In the genomic region with DNA sequence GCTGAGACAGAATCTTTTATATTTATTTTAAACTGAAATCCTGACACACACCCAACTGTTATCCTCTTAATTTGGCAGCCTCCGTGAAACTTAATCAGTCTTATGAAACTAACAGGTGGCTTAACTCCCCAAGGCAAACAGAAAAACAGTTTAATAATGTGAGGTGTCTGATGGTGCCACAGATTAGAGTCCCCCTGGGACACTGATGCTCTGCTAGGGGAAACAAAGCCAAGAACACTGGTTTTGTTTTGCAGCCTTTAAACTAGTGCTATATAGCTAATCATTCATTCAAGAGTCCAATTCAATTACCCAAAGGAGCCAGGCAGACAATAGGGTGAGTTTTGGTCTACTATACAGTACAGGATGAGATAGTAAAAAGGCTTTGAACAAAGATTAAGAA, we compare ENCODE assay signal across 25 mouse cellular contexts. TPM values are rescaled to one million over a fixed set of nuclear protein-coding genes. Genes with fewer than 3 reads are reported as not detected.
DNase-seq lines count a peak whose midpoint lies in the region; ATAC-seq and TF ChIP-seq lines count a peak whose summit lies in the region.
"Had no signal": no experiment of that assay in that cellular context is flagged by ENCODE, and none has a peak within 500 bp of the region (broad histone marks: within the 10 kb centered on the region; RNA-seq: fewer than 3 reads in every experiment).

No protein-coding gene starts in this region.

- H3K9ac ChIP-seq in forebrain, embryonic 13.5 days, result no peak overlapping the region
- H3K9ac ChIP-seq: heart, embryonic 12.5 days had no signal

- H3K4me1 ChIP-seq in forebrain, embryonic 13.5 days, result no peaks in the 10 kb centered on the region
- H3K4me1 ChIP-seq: heart, embryonic 12.5 days had no signal

- TF ChIP-seq CTCF in left cerebral cortex, adult 2 months (IDR thresholded peaks at IDR 0.05), result no peak
- TF ChIP-seq CTCF in brain, embryonic 14.5 days (IDR thresholded peaks at IDR 0.05; ENCODE audit: borderline replicate concordance, extremely low read depth, insufficient read depth, insufficient read length), result no peak

- H3K4me2 ChIP-seq in forebrain, embryonic 13.5 days, result no peak overlapping the region
- H3K4me2 ChIP-seq: heart, embryonic 12.5 days had no signal

- H3K36me3 ChIP-seq in forebrain, embryonic 13.5 days (ENCODE audit: poor library complexity, severe bottlenecking), result peaks cover 82% of the 10 kb centered on the region

- no peaks in the 10 kb centered on the region for H3K27me3 ChIP-seq in forebrain, embryonic 13.5 days
- H3K27me3 ChIP-seq: CH12.LX; heart, embryonic 12.5 days had no signal

- WGBS in forebrain, embryonic 13.5 days, result 93% methylated on average over 1 of the region's 1 CpGs

- ATAC-seq in forebrain, embryonic 13.5 days, result no peak
- no peak for ATAC-seq in megakaryocyte, adult 5-6 weeks (ENCODE audit: poor library complexity, severe bottlenecking)
- ATAC-seq: forebrain, embryonic 16.5 days; hindbrain, embryonic 16.5 days had no signal

- intact Hi-C loops in left cerebral cortex, adult 2 months (cut with DNase I), result no loop called here
- intact Hi-C loops in left cerebral cortex, postnatal 36 days (cut with DNase I), result no loop called here

- TF ChIP-seq POLR2A in brain, embryonic 14.5 days (IDR thresholded peaks at IDR 0.05; ENCODE audit: borderline replicate concordance, extremely low read depth, insufficient read depth, insufficient read length, poor library complexity, severe bottlenecking), result no peak

- H3K4me3 ChIP-seq in left cerebral cortex, adult 2 months, result no peak overlapping the region
- no peak overlapping the region for H3K4me3 ChIP-seq in forebrain, embryonic 13.5 days
- H3K4me3 ChIP-seq: heart, embryonic 12.5 days had no signal

- peak; percentile 5 for DNase-seq in gastrocnemius, adult 18-20 months (ENCODE audit: low spot score)
- no peak for DNase-seq in gastrocnemius, postnatal 10 days
- no peak for DNase-seq in left cerebral cortex, adult 2 months (ENCODE audit: extremely low spot score in 1 of 2, low spot score in 2 of 2)
- DNase-seq in left cerebral cortex, postnatal 36 days (ENCODE audit: low spot score in 2 of 2), result no peak
- DNase-seq in brain, embryonic 14.5 days (ENCODE audit: low read depth), result peak; percentile 2
- DNase-seq: adrenal gland, adult 2 months; adrenal gland, postnatal 25 days; cerebellum, adult 11 months; cerebellum, adult 9-11 months; cerebellum, postnatal 36 days; heart, postnatal 36 days; kidney, adult 18-20 months had no signal

- 0 out of 2 replicates have a peak overlapping the region, but pooled peaks have one; percentile 25 for H3K27ac ChIP-seq in left cerebral cortex, adult 2 months
- no peak overlapping the region for H3K27ac ChIP-seq in forebrain, embryonic 13.5 days

- H3K9me3 ChIP-seq in forebrain, embryonic 13.5 days (replicated peaks), result no peaks in the 10 kb centered on the region
- H3K9me3 ChIP-seq: heart, embryonic 12.5 days had no signal

RNA-seq across cellular contexts. Expression of a gene that starts 17.6 kb away (rescaled TPM):
- total RNA-seq in gastrocnemius, adult 18-20 months (2021), result 10 to 100 TPM; 18.9 to 19.0 TPM
- total RNA-seq in gastrocnemius, postnatal 10 days (2021), result 10 to 100 TPM; 22.8 to 24.6 TPM
- 10 to 100 TPM; 23.5 to 24.7 TPM for total RNA-seq in left cerebral cortex, adult 2 months (2021)
- 10 to 100 TPM; 21.1 to 23.9 TPM for total RNA-seq in left cerebral cortex, postnatal 36 days (2021)
- polyA plus RNA-seq in brain, embryonic 14.5 days (2012; rRNA removed), result 17.5 and 19.4 TPM in 2 replicates
- polyA plus RNA-seq in forebrain, embryonic 13.5 days (2015; fragmentation: Nextera tagmentation; extraction: Ambion mirVana), result 28.1 and 30.5 TPM in 2 replicates
- total RNA-seq in megakaryocyte, adult 5-6 weeks (2015), result 61.3 and 63.0 TPM in 2 replicates
- total RNA-seq in megakaryocyte, adult 5-6 weeks (2017), result 62.0 and 80.7 TPM in 2 replicates

RNA-seq across cellular contexts. Expression of a gene that starts 28.6 kb away (rescaled TPM):
- not detected for total RNA-seq in gastrocnemius, adult 18-20 months (2021)
- total RNA-seq in gastrocnemius, postnatal 10 days (2021), result not detected
- total RNA-seq in left cerebral cortex, adult 2 months (2021), result not detected
- total RNA-seq in left cerebral cortex, postnatal 36 days (2021), result not detected
- polyA plus RNA-seq in brain, embryonic 14.5 days (2012; rRNA removed), result not detected in 2 replicates
- polyA plus RNA-seq in forebrain, embryonic 13.5 days (2015; fragmentation: Nextera tagmentation; extraction: Ambion mirVana), result not detected in 2 replicates
- total RNA-seq in megakaryocyte, adult 5-6 weeks (2015), result not detected in 2 replicates
- total RNA-seq in megakaryocyte, adult 5-6 weeks (2017), result not detected in 2 replicates
- total RNA-seq: adrenal gland, adult 2 months; adrenal gland, postnatal 25 days; CH12.LX; gastrocnemius, adult 8-10 months; heart, adult 8-10 months; heart, postnatal 36 days had no signal
- polyA plus RNA-seq: adrenal gland, adult 2 months; forebrain, embryonic 11.5 days; forebrain, embryonic 16.5 days; frontal cortex, adult 2 months; heart, embryonic 12.5 days; heart, embryonic 16.5 days; hindbrain, embryonic 11.5 days; hindbrain, embryonic 16.5 days; intestine, embryonic 14.5 days had no signal

RNA-seq across cellular contexts. Expression of a gene that starts 41.2 kb away (rescaled TPM):
- total RNA-seq in gastrocnemius, adult 18-20 months (2021), result under 1 TPM; 0.18 to 0.19 TPM
- total RNA-seq in gastrocnemius, postnatal 10 days (2021), result 1 to 10 TPM; 1.5 to 2.1 TPM
- total RNA-seq in left cerebral cortex, adult 2 months (2021), result 1 to 10 TPM; 7.0 to 7.4 TPM
- total RNA-seq in left cerebral cortex, postnatal 36 days (2021), result 1 to 10 TPM; 7.1 to 7.3 TPM
- 11.0 and 17.5 TPM in 2 replicates for polyA plus RNA-seq in brain, embryonic 14.5 days (2012; rRNA removed)
- polyA plus RNA-seq in forebrain, embryonic 13.5 days (2015; fragmentation: Nextera tagmentation; extraction: Ambion mirVana), result 1.6 and 1.9 TPM in 2 replicates
- not detected in 2 replicates for total RNA-seq in megakaryocyte, adult 5-6 weeks (2015)
- total RNA-seq in megakaryocyte, adult 5-6 weeks (2017), result not detected in 2 replicates
- total RNA-seq: CH12.LX; heart, adult 8-10 months had no signal

Comparison
In these comparisons a context has a peak if more than half of its experiments do, and no peak if none do; other contexts are left out.
1. DNase-seq: peak in gastrocnemius, adult 18-20 months (single experiment) and brain, embryonic 14.5 days (single experiment); none in gastrocnemius, postnatal 10 days (single experiment), left cerebral cortex, adult 2 months (0 of 2) and left cerebral cortex, postnatal 36 days (0 of 2).